Mouse (Mus musculus) monocyte, adult 5-6 weeks (primary cell): Measurements from ENCODE around the gene Adamts4. TPM values are rescaled to one million over a fixed set of nuclear protein-coding genes. Genes with fewer than 3 reads are reported as not detected.

Source experiments
- ATAC-seq: fragments of 153-309, 156-312 bp; replicated peaks from 2 replicates; pipeline ENCODE4 v1.8.0; 2017; ENCODE audit warnings: mild to moderate bottlenecking; ENCODE audit not compliant: low TSS enrichment, insufficient number of reproducible peaks, severe bottlenecking, poor library complexity, low FRiP score
- total RNA-seq: library from RNA; stranded (forward); fragments of 200-1000, 200-491, 200-594 nt; gene quantifications from 3 replicates; pipeline ENCODE4 v1.2.3, GENCODE M21; 2017

Adamts4 gene
- total RNA-seq = not detected in 3 replicates

DNA sequence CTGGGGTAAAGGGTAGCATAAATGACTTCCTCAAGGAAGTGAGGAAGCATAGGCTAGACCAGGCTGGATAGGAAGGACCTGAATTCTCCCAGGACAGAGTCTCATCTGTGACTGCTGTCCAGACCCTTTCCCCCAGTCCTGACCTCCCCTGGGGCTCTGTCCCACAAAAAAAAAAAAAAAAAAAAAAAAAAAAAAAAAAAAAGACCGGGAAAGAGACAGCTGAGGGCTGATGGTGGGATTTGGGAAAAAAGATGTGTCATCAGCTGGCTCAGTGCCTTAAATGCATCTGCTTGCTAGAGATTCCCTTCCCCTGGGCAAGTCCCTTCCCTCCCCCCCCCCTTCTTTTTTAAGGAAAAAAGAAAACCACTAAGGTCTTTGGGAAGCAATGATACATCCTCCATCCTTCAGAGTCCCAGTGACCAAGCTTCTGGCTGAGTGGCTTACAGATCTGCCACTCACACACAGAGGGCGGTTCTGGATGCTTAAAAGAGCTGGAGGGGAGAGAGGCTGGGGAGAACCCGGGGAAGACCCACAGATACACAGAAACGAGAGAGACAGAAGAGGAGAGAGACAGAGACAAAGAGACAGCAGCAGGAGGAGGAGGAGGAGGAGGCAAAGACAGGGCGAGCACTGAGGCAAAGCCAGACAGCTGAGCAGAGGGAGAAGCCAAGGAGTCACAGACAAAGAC, at the start of gene Adamts4:
TSS of gene Adamts4 (plus strand) at position 509 of the 688 bp plus-strand sequence.
- no peak for ATAC-seq

GRCm38 (mm10) chr1:171200769-171201168, 49.5 kb upstream of the Adamts4 start:
- no peak for ATAC-seq

DNA sequence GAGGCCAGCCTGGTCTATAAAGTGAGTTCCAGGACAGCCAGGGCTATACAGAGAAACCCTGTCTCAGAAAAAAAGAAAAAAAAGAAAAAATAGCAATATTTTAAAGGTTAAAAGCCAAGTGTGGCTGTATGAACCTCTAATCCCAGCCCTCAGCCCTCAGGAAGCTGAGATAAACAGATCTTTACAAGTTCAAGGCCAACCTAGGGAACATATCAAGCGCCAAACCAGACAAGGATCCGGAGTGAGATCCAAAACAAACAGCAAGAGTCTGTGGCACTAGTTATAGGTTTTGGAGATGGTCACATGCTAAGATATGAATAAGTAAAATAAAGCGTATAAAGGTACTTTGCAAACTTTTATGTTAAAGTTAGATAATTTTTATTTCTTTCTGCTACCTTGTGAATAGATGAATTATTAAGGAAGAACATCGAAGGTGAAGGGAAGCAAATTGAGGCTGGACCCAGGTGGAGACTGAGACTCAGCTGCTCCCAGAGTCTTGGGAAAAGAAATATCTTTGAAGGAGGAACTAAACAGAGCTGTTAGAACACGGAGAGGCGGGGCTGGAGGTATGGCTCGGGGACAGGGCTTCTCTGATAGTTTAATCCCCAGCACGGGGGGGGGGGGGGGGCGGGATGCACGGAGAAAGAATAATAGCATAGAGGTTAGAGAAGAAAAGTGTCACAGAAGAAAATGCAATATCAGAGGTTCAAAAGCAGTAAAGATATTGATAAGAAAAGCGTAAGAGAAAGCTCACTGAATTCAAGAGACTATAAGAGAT, 46.6 kb upstream of the Adamts4 start:
- ATAC-seq = no peak

GRCm38 (mm10) chr1:171204249-171204644, 46.0 kb upstream of the Adamts4 start:
- ATAC-seq = no peak

DNA sequence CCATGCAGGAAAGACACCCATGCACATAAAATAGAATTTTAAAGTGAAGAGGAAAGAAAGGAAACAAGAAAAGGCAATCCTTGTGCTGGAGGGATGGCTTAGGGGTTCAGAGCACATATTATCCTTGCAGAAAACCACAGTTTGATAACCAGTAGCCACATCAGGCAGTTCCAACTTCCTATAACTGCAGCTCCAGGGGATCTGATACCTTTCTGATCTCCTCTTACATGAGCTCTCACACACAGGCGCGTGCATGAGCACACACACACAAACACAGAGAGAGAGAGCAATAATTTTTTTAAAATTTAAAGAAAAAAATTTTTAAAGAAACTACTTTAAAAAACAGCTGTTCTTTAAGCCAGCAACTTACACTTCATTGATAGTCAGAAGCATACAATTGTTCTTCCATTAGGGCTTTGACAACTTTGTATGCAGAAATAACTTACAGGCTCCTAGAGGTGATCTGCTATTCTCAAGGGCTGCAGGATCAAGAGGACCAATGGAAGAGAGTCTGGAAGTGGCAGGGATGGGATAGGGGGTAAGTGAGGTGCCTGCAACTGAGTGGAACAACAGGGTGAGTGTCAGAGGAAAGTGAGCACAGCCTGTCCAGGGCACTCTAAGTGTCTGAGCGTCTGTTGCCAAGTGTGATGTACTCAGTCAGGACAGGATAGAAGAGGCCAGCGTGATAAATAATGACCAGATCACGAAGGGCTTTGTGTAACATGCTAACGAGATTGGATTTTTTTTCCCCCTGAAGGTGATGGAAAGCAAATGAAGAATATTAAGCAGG, 44.3 kb upstream of the Adamts4 start:
- no peak for ATAC-seq

DNA sequence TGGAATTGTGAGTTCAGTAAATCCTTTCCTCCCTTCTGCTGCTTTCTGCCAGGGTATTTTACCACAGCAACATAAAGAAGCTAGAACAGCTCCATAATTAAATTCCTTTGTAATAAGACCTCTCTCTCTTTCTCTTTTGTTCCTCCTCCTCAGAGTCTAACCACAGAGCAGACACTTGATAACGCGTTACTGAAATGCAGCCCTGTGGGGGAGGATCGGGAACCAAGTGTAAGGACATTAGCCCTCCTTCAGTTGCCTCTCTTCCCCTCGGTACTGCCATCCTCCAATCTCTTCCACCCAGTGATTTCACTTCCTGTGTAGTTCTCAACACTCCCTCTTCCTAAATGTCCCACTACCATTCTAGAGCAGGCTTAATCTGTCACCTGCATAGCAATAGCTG, 40.8 kb upstream of the Adamts4 start:
- no peak for ATAC-seq

- no peak for ATAC-seq
These were observed 37.4 kb upstream of the Adamts4 start for GRCm38 (mm10) chr1:171212854-171213253.

DNA sequence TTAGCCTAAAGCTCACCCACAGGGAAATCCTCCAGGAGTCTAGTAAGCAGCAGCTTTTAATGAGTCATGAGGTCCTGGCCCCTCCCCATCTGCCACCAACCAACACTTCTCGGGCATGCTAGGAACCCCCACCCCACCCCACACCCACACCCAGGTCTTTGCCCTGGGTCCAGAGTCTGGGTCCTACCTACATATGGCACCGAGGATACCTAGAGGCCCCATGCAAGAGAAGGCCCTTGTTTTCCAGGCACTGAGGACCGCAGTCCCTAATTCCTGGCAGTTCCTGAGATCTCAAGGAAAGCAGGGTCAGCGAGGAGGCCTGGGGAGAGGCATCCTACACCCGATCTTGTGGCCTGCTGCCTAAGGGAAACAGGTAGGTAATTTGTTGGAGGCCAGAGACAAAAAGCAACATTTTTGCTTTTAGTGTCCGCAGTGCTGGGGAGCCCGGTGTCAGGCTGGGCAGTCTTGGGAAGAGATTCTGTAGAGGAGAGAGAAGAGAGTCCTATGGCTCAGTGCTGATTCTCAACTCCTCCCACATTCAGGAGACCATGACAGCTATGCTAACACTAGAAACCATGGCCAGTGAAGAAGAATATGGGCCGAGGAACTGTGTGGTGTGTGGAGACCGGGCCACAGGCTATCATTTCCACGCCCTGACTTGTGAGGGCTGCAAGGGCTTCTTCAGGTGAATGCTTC, 36.3 kb upstream of the Adamts4 start, which contains the start of gene Nr1i3:
TSS of gene Nr1i3 (plus strand) at position 170 of the 696 bp plus-strand sequence.
- ATAC-seq = no peak

DNA sequence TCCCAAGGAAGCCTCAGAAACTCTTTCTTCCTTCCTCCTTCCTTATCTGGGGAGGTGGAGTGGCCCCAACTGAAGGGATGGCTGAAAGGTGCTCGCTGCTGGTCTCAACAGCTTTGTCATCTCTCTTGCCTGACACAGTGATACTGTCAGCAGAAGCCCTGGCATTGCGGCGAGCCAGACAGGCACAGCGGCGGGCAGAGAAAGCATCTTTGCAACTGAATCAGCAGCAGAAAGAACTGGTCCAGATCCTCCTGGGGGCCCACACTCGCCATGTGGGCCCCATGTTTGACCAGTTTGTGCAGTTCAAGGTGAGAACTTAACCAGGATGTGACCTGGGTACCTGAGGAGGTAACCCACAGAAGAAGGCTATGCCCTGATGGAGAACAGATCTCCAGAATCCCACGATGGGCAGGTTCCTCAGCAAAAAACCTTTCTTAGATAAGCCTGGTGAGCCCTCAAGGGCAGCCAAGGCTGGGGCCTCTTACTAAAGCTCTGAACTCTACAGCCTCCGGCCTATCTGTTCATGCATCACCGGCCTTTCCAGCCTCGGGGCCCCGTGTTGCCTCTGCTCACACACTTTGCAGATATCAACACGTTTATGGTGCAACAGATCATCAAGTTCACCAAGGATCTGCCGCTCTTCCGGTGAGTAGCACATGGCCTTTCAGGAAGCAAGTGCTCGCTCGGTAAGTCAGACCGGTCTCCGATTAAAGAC, 33.8 kb upstream of the Adamts4 start:
- ATAC-seq = no peak

DNA sequence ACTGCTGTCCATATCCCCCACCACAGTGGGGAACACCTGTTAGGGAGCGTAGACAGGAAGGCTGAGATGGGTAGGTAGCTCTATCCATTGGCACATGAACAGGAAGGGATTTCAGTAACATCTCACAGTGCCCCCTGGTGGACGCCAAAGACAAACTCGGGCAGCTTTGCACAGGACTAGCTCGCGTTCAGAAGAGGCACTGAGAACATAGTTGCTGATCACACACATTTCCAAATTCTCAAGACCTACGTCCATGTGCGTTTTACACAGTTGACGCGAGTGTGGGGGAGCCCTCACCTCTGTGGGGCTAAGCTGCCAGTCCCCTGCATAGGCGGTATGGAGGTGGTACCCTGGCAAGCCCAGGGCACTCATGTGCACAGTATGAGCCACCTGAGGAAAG, 29.4 kb upstream of the Adamts4 start:
- ATAC-seq = peak; percentile 40; the same call in 1 of the 2 replicates

DNA sequence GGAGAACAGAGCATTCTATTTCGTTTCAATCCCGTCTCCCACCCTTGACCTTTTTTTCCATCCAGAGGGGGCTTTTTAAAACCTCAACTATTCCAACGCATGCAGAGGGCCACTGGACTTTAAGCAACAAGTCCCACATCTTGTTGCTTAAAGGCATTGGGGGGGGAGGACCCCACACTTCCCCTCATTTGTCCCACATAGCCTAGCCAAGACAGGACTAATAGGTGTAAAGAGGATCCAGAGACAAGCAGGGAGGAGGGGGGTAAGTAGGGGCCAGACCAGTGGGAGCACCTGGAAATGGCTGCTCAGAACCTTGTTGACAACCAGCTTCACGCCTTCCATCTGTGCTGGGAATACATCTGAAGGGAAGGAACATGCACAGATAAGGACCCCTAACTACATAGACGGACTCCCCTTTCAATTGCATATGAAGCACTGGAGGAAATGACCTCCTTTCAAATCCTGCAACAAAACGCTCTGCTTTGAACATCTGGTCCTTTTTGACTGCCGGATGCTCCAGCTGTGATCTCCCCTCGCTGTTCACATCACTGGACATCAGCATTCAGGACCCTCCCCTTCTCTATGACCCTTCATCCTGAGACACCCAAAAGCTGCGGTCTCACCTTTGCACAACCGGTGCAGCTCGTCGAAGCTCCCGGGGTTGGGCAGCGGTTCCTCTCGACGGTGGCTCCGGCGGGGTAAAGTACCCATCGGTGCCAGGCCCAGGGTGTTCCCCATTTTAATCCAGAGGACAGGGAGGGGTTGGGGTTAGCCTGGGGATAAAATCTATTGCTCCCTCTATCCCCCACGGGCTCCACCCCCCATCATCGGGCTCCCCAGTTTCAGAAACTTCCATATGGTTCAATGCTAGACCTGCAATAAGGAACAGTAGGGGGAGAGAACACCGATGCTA, 28.7 kb upstream of the Adamts4 start:
- no peak for ATAC-seq

- ATAC-seq = peak; percentile 93
These were observed 27.7 kb upstream of the Adamts4 start, which contains the start of gene Tomm40l for GRCm38 (mm10) chr1:171222238-171223155. Gene Tomm40l, minus strand, starts transcription at chr1:171222514.

GRCm38 (mm10) chr1:171223168-171223567, 27.1 kb upstream of the Adamts4 start:
- no peak for ATAC-seq

GRCm38 (mm10) chr1:171223796-171224195, 26.4 kb upstream of the Adamts4 start:
- ATAC-seq = no peak

- no peak for ATAC-seq
These were observed 25.4 kb upstream of the Adamts4 start, which contains the start of gene Apoa2 for GRCm38 (mm10) chr1:171224857-171225256. Gene Apoa2, plus strand, starts transcription at chr1:171225054.

- ATAC-seq = no peak
These were observed 23.4 kb upstream of the Adamts4 start for GRCm38 (mm10) chr1:171226780-171227179.
